Mouse (Mus musculus) olfactory bulb, adult 2 months (tissue): ENCODE results near the gene A530084C06Rik.

ENCODE experiments used
- CTCF ChIP-seq: fragments of 200-500 bp; IDR thresholded peaks from 2 replicates; pipeline ENCODE4 v1.5.1; 2012; ENCODE audit warnings: low read depth, mild to moderate bottlenecking, low read length, moderate library complexity; ENCODE audit not compliant: insufficient read depth
- POLR2A ChIP-seq: fragments of 200-500 bp; IDR thresholded peaks from 2 replicates; pipeline ENCODE4 v1.6.1; 2012; ENCODE audit warnings: mild to moderate bottlenecking, low read depth, low read length, moderate library complexity; ENCODE audit not compliant: insufficient read depth

GRCm38 (mm10) chr13:31531186-31531585, 27.9 kb downstream of the A530084C06Rik start:
- TF ChIP-seq POLR2A (no peak), CTCF (no peak)
